Mouse (Mus musculus) kidney, embryonic 14.5 days (tissue): ENCODE data around the gene Serping1. TPM values are rescaled to one million over a fixed set of nuclear protein-coding genes. Genes with fewer than 3 reads are reported as not detected.

ENCODE experiments used
- ATAC-seq: fragments of 200-750 bp; cut with Nextera tagmentation; 2 replicates; pipeline ENCODE4 v1.8.0; 2017; ENCODE audit warnings: moderate number of reproducible peaks, mild to moderate bottlenecking, moderate TSS enrichment, moderate library complexity; ENCODE audit not compliant: low FRiP score, low TSS enrichment
- H3K27ac ChIP-seq: fragments of 300-500 bp; sonication (generic); 2 replicates; pipeline ENCODE4 v1.5.1; 2014; ENCODE audit warnings: low read depth, mild to moderate bottlenecking, low read length, moderate library complexity, mixed read lengths
- H3K27me3 ChIP-seq: fragments of 300-500 bp; sonication (generic); 2 replicates; pipeline ENCODE4 v1.6.1; 2014; ENCODE audit warnings: mild to moderate bottlenecking, low read length; ENCODE audit not compliant: control insufficient read depth, insufficient read depth
- H3K36me3 ChIP-seq: fragments of 300-500 bp; sonication (generic); 2 replicates; pipeline ENCODE4 v1.6.1; 2014; ENCODE audit warnings: low read length, mixed read lengths; ENCODE audit not compliant: control insufficient read depth, insufficient read depth
- H3K4me1 ChIP-seq: fragments of 300-500 bp; sonication (generic); 2 replicates; pipeline ENCODE4 v1.6.1; 2014; ENCODE audit warnings: low read length, mixed read lengths; ENCODE audit not compliant: control insufficient read depth, insufficient read depth
- H3K4me2 ChIP-seq: fragments of 300-500 bp; sonication (generic); replicated peaks from 2 replicates; pipeline ENCODE4 v1.6.1; 2014; ENCODE audit warnings: low read depth, mild to moderate bottlenecking, low read length
- H3K4me3 ChIP-seq: fragments of 300-500 bp; sonication (generic); 2 replicates; pipeline ENCODE4 v1.5.1; 2014; ENCODE audit warnings: mild to moderate bottlenecking, low read length
- H3K9ac ChIP-seq: fragments of 300-500 bp; sonication (generic); 2 replicates; pipeline ENCODE4 v1.6.1; 2014; ENCODE audit warnings: low read depth, mild to moderate bottlenecking, low read length, moderate library complexity
- H3K9me3 ChIP-seq: fragments of 300-500 bp; sonication (generic); 2 replicates; pipeline ENCODE4 v1.6.1; 2016; ENCODE audit warnings: low read length; ENCODE audit not compliant: control insufficient read depth
- WGBS: fragments of 180-500 bp; shearing (Covaris S2); extraction: QIAGEN DNeasy Blood & Tissue Kit; methylation state at CpG from one replicate; pipeline ENCODE4 v1.1.7; 2014; 5-methylcytosine and 5-hydroxymethylcytosine counted together
- polyA plus RNA-seq: library from polyadenylated mRNA; unstranded; fragments of >200 nt; fragmentation: Nextera tagmentation; extraction: Ambion mirVana; gene quantifications from 2 replicates; pipeline ENCODE4 v1.2.1, GENCODE M21; 2014

The Serping1 gene
- polyA plus RNA-seq, 1 experiment from 2014 or later, result 81.7 TPM

- peak overlapping the region; percentile 86 for H3K27ac ChIP-seq
- peaks cover 78% of the 10 kb centered on the region for H3K4me1 ChIP-seq
- 1% methylated on average over 12 of the region's 12 CpGs for WGBS
- H3K36me3 ChIP-seq, result peaks cover 18% of the 10 kb centered on the region
- H3K27me3 ChIP-seq, result no peaks in the 10 kb centered on the region
- H3K9me3 ChIP-seq, result no peaks in the 10 kb centered on the region
- peak overlapping the region; percentile 23; the same call in 1 of the 2 replicates for H3K9ac ChIP-seq
- peak overlapping the region; percentile 9 for H3K4me3 ChIP-seq
- peak; percentile 4; the same call in 1 of the 2 replicates for ATAC-seq
- H3K4me2 ChIP-seq, result peak overlapping the region; percentile 28
Measured at GRCm38 (mm10) chr2:84738271-84738911, 36.9 kb downstream of the Serping1 start.

- Histone ChIP-seq H3K4me2 (peak overlapping the region; percentile 31), H3K36me3 (peaks cover 18% of the 10 kb centered on the region), H3K4me3 (peak overlapping the region; percentile 5; the same call in 1 of the 2 replicates), H3K9ac (no peak overlapping the region; the same call in 1 of the 2 replicates), H3K27me3 (no peaks in the 10 kb centered on the region), H3K9me3 (no peaks in the 10 kb centered on the region), H3K27ac (peak overlapping the region; percentile 86), H3K4me1 (peaks cover 78% of the 10 kb centered on the region)
- ATAC-seq, result peak; percentile 53
- WGBS, result 3% methylated on average over 8 of the region's 8 CpGs
Measured at GRCm38 (mm10) chr2:84737451-84737925, 37.8 kb downstream of the Serping1 start.

DNA sequence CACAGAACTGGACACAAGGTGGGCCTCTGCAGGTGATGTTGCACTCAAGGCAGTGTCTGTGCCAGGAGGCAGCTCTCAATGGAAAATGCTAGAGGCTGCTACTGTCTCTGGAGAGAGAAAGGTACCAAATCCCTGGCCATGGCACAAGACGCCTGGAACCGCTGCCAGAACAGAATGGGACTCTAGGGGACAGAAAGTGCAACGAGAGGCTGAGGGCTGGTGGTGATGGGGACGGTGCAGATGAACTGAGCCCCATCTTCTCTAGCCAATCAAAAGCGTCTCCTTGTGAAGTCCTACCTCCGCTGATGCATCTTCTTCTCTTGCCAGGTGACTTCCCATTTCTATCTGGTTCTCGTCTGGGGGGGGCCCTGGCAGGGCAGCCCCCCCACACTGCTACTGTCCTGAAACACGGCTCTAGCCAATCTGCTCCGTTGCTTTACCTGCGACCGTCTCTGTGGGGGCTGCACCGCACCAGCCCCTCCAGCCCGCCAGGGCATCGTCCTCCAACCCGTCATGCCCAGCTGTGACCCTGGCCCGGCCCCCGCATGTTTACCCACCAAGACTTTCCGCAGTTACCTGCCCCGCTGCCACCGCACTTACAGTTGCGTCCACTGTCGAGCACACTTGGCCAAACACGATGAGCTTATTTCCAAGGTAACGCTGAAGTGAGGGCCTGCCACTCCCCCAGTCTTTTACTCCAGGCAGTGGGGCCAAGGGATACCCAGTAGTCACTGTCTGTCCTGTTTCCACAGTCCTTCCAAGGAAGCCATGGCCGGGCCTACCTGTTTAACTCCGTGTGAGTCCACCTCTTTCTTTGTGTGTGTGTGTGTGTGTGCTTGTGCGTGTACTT, 38.7 kb downstream of the Serping1 start:
- ATAC-seq, result no peak
- 4% methylated on average over 27 of the region's 27 CpGs for WGBS

DNA sequence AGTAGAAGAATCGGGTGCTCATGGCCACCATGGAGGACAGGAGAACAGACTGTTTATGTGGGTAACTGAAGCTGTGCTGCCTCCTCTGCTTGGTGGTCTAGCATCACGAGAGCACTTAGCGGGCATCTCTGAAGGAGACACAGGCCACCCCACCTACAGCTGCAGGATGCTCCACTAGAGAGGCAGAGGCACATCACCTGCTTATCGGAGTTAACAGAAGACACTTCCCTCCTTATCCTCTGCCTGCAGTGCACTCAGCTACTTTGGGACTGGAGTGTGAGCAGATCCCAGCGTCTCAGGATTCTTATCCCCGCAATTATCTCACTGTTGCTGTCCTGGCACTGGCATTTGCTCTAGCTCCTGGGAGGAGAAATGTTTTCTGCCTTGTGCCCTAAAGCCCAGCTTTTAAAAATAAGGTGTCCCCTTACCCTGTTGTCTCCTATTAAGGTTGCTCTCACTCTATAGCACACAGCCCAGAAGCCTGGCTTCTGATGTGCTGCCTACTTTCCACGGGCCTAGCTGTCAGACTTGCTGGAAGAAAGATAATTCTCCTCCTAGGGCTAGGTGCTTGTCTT, 39.8 kb downstream of the Serping1 start:
- Histone ChIP-seq H3K4me1 (peaks cover 61% of the 10 kb centered on the region), H3K36me3 (peaks cover 8% of the 10 kb centered on the region), H3K9ac (peak overlapping the region; percentile 42; the same call in 1 of the 2 replicates), H3K27me3 (no peaks in the 10 kb centered on the region), H3K4me3 (peak overlapping the region; percentile 42; the same call in 1 of the 2 replicates), H3K4me2 (peak overlapping the region; percentile 46), H3K9me3 (no peaks in the 10 kb centered on the region), H3K27ac (0 out of 2 replicates have a peak overlapping the region, but pooled peaks have one; percentile 24)
- WGBS, result 14% methylated on average over 7 of the region's 7 CpGs
- ATAC-seq, result no peak

More for the DNA sequence above, 38.7 kb downstream of the Serping1 start:
- Histone ChIP-seq H3K4me3 (0 out of 2 replicates have a peak overlapping the region, but pooled peaks have one; percentile 1), H3K4me2 (peak overlapping the region; percentile 31), H3K9ac (no peak overlapping the region; the same call in 1 of the 2 replicates), H3K27ac (peak overlapping the region; percentile 71; the same call in 1 of the 2 replicates), H3K4me1 (peaks cover 72% of the 10 kb centered on the region), H3K9me3 (no peaks in the 10 kb centered on the region), H3K36me3 (peaks cover 18% of the 10 kb centered on the region), H3K27me3 (no peaks in the 10 kb centered on the region)

GRCm38 (mm10) chr2:84734919-84735318, 40.3 kb downstream of the Serping1 start:
- H3K9me3 ChIP-seq, result no peaks in the 10 kb centered on the region
- WGBS, result 3% methylated on average over 2 of the region's 2 CpGs
- peak overlapping the region; percentile 42 for H3K4me3 ChIP-seq
- peak overlapping the region; percentile 46 for H3K4me2 ChIP-seq
- peaks cover 3% of the 10 kb centered on the region; the same call in 1 of the 2 replicates for H3K36me3 ChIP-seq
- no peak for ATAC-seq
- no peaks in the 10 kb centered on the region for H3K27me3 ChIP-seq
- H3K9ac ChIP-seq, result peak overlapping the region; percentile 42
- H3K4me1 ChIP-seq, result peaks cover 56% of the 10 kb centered on the region
- H3K27ac ChIP-seq, result no peak overlapping the region

DNA sequence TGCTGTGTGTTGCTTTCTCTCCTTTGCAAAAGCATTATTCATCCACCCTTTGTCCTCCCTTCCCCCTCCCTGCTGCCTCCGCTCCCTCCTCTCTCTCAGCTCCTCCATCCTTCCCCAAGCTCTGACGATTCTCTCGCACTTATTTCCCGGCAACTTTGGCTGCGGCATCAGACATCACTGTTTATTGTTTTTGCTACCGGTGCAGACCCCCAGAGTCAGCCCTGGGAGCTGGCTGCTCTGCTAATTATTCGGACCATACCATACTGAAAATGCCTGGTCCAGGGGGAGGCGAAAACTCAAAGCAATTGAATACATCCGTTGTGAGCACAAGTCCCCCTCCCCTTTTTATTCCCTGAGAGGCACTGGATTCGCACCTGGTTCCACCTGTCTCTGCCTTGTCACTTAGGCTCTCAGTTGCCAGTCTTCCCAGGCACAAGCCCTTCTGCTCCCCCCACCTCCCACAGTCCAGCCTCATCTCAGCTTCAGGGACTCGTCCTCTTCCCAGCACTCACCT, 40.8 kb downstream of the Serping1 start:
- 0 out of 2 replicates have a peak, but pooled peaks have one; percentile 3 for ATAC-seq
- peak overlapping the region; percentile 42 for H3K4me3 ChIP-seq
- no peaks in the 10 kb centered on the region for H3K36me3 ChIP-seq
- WGBS, result under 1% methylated on average over 11 of the region's 11 CpGs
- H3K9ac ChIP-seq, result peak overlapping the region; percentile 42
- H3K4me1 ChIP-seq, result peaks cover 54% of the 10 kb centered on the region
- no peaks in the 10 kb centered on the region for H3K9me3 ChIP-seq
- H3K27ac ChIP-seq, result peak overlapping the region; percentile 2; the same call in 1 of the 2 replicates
- H3K27me3 ChIP-seq, result no peaks in the 10 kb centered on the region
- H3K4me2 ChIP-seq, result peak overlapping the region; percentile 46

DNA sequence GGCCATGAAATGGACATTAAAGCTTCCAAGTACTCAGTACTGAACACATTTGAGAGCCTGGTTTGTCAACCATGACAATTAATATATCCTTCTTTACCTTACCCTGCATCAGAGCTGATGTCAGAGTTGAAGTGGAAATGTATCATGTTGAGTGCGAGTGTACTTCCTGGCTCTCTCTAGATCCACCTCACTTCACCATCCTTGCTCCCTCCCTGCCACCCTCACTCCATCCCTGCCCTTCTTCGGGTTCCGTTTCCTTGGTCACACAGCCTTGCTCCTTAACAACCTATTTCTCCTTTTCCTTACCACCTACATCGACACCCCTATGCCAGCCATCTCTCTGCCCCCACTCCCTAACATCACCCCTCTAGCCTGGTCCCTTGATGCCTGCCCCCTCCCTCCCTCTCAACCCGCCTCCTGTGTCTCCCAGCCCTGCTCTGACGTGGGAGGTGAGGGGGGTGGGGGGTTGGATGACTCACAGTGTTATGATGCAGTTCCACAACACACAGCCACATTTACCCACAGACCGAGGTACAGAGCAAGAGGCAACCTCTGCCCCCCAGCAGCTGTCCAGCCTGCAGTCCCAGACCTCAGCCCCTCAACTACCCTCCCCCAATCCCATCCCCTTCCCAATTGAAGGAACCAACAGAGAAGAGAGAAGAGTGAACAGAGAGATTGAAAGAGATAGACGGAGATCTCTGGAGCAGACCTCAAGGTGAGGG, 41.5 kb downstream of the Serping1 start, which contains the start of gene Ypel4:
TSS of gene Ypel4 (plus strand) at position 480 of the 722 bp plus-strand sequence.
- H3K9ac ChIP-seq, result peak within 1 kb of the TSS; percentile 42
- no peaks in the 10 kb centered on the region for H3K36me3 ChIP-seq
- H3K9me3 ChIP-seq, result no peaks in the 10 kb centered on the region
- peak within 1 kb of the TSS; percentile 2; the same call in 1 of the 2 replicates for H3K27ac ChIP-seq
- peaks cover 48% of the 10 kb centered on the region for H3K4me1 ChIP-seq
- ATAC-seq, result peak; percentile 17
- H3K27me3 ChIP-seq, result no peaks in the 10 kb centered on the region
- WGBS, result 2% methylated on average over 8 of the region's 8 CpGs
- H3K4me2 ChIP-seq, result peak within 1 kb of the TSS; percentile 46
- peak within 1 kb of the TSS; percentile 42 for H3K4me3 ChIP-seq

DNA sequence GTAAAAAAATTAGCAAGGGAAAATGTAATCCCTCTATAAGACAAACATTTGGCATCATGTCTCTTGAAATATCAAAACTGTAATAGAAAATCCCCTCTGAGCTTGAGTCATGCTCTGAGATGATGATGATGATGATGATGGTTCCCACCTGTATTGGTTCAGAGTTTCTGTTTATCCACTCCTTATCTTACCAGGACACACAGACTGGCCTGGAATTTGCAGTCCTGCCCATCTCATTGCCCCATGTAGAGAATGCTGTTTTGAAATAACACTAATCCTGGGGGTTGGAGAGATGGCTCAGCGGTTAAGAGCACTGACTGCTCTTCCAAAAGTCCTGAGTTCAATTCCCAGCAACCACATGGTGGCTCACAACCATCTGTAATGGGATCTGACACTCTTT, 42.9 kb downstream of the Serping1 start:
- H3K27ac ChIP-seq, result no peak overlapping the region
- no peak overlapping the region for H3K9ac ChIP-seq
- ATAC-seq, result no peak

More for the DNA sequence above, 42.9 kb downstream of the Serping1 start:
- Histone ChIP-seq H3K27me3 (no peaks in the 10 kb centered on the region), H3K4me3 (no peak overlapping the region), H3K4me2 (no peak overlapping the region), H3K9me3 (no peaks in the 10 kb centered on the region), H3K4me1 (peaks cover 34% of the 10 kb centered on the region), H3K36me3 (no peaks in the 10 kb centered on the region)
- 72% methylated on average over 1 of the region's 1 CpGs for WGBS
